Mouse (Mus musculus) cortical plate, adult 2 months (tissue): ENCODE measurements around the gene Ssbp4.

Experiments used
- CTCF ChIP-seq: fragments of 200-500 bp; IDR thresholded peaks from 2 replicates; pipeline ENCODE4 v1.5.1; 2011; ENCODE audit warnings: mild to moderate bottlenecking, control low read depth, low read length; ENCODE audit not compliant: insufficient read depth; ENCODE audit errors: extremely low read depth
- POLR2A ChIP-seq: fragments of 200-500 bp; IDR thresholded peaks from 2 replicates; pipeline ENCODE4 v1.6.1; 2011; ENCODE audit warnings: mild to moderate bottlenecking, low read length, control low read depth; ENCODE audit not compliant: insufficient read depth; ENCODE audit errors: extremely low read depth

DNA sequence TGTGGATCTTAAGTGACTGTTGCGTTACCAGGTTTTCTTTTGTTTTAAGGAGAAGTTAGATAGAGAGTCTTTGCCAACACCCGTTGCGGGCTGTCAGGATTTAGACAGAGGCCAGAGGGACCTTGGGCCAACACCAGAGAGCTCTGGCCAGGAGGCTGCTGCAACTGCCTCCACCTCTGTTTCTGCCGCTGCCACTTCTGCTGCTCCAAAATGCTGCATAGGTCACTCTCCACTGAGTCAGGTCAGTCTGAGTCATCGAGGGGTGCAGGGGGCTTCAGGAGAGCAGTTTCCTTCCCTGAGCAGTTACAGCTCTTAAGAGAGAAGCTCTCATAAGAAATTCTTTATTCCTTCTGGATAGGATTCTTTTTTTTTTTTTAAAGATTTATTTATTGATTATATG, 18.4 kb upstream of the Ssbp4 start:
- TF ChIP-seq CTCF (no peak), POLR2A (no peak)
